Mouse (Mus musculus): ENCODE results near the gene Pex5l.

DNA sequence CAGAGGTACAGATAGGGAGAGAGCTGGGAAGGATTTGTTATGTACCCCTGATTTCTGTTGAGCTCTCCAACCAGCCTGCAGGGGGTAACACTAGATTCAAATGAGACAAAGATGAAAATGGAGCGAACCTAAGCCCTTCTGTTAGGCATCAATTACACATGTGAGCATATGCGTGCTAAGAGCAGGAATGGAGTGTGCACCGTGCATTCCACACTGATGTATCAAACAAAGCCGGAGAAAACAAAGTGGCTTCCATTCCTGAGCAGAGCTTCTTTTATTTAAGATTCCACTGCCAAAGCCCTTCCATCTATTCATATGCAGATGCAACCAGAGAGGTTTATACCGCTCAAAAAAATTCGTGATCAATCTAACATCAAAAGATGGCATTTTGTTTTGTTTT, 79.5 kb downstream of the Pex5l start:
- TF ChIP-seq CTCF (IDR thresholded peaks at IDR 0.05; ENCODE audit: low read depth), result no peak
- TF ChIP-seq EP300 (IDR thresholded peaks at IDR 0.05; ENCODE audit: low read depth), result no peak

Data from heart, postnatal 0 days (tissue).